ENCODE assay signal across 26 mouse cellular contexts in the genomic region with DNA sequence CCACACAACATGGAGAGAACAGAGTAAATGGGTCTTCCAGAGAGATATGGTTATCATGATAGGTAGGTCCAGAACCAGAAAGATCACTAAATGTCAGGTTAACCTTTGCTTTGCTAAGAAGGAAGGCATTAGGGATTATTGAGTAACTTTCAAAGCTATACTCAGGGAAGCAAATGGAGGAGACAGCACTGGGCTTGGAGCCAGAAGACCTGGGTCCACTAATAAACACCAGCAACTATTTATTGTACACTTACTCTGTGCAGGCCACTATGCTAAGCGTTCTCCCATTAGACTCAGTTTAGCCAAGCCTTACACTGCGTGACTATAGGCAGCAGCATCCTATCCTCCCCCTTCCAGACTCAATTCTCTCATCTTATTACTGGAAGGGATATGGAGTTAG. TPM values are rescaled to one million over a fixed set of nuclear protein-coding genes. Genes with fewer than 3 reads are reported as not detected.
DNase-seq lines count a peak whose midpoint lies in the region; ATAC-seq lines count a peak whose summit lies in the region.
"Had no signal": no experiment of that assay in that cellular context is flagged by ENCODE, and none has a peak within 500 bp of the region (broad histone marks: within the 10 kb centered on the region; RNA-seq: fewer than 3 reads in every experiment).

No protein-coding gene starts in this region.

- H3K4me2 ChIP-seq in kidney, embryonic 15.5 days = no peak overlapping the region
- H3K4me2 ChIP-seq: forebrain, embryonic 13.5 days; heart, embryonic 12.5 days; heart, embryonic 15.5 days; hindbrain, embryonic 13.5 days had no signal

- no peaks in the 10 kb centered on the region for H3K4me1 ChIP-seq in kidney, embryonic 15.5 days
- H3K4me1 ChIP-seq: forebrain, embryonic 13.5 days; heart, embryonic 12.5 days; heart, embryonic 15.5 days; hindbrain, embryonic 10.5 days; hindbrain, embryonic 13.5 days had no signal

- H3K27ac ChIP-seq in kidney, embryonic 15.5 days = no peak overlapping the region
- H3K27ac ChIP-seq: forebrain, embryonic 10.5 days; forebrain, embryonic 13.5 days; heart, embryonic 15.5 days; hindbrain, embryonic 10.5 days; hindbrain, embryonic 13.5 days had no signal

- no peak overlapping the region for H3K4me3 ChIP-seq in kidney, embryonic 15.5 days (replicated peaks)
- H3K4me3 ChIP-seq: forebrain, embryonic 10.5 days; forebrain, embryonic 13.5 days; heart, embryonic 12.5 days; heart, embryonic 15.5 days; hindbrain, embryonic 10.5 days; hindbrain, embryonic 13.5 days had no signal

- peaks cover 73% of the 10 kb centered on the region for H3K36me3 ChIP-seq in kidney, embryonic 15.5 days

- peaks cover 4% of the 10 kb centered on the region; the same call in 1 of the 2 replicates for H3K27me3 ChIP-seq in kidney, embryonic 15.5 days
- H3K27me3 ChIP-seq: CH12.LX; forebrain, embryonic 13.5 days; heart, embryonic 12.5 days; heart, embryonic 15.5 days; hindbrain, embryonic 13.5 days had no signal

- no peaks in the 10 kb centered on the region for H3K9me3 ChIP-seq in kidney, embryonic 15.5 days (replicated peaks)
- H3K9me3 ChIP-seq: forebrain, embryonic 10.5 days; forebrain, embryonic 13.5 days; heart, embryonic 12.5 days; heart, embryonic 15.5 days; hindbrain, embryonic 10.5 days; hindbrain, embryonic 13.5 days had no signal

- ATAC-seq in kidney, embryonic 15.5 days (replicated peaks; ENCODE audit: low FRiP score) = no peak
- ATAC-seq: forebrain, embryonic 13.5 days; forebrain, embryonic 16.5 days; hindbrain, embryonic 16.5 days; Patski had no signal

- H3K9ac ChIP-seq in kidney, embryonic 15.5 days = no peak overlapping the region
- H3K9ac ChIP-seq: forebrain, embryonic 13.5 days; heart, embryonic 12.5 days; heart, embryonic 15.5 days; hindbrain, embryonic 13.5 days had no signal

- peak; percentile 41 for DNase-seq in kidney, adult 11 months
- DNase-seq in kidney, adult 9 months = peak; percentile 54
- no peak for DNase-seq in kidney, postnatal 4 days
- peak; percentile 48 to 54 for DNase-seq in kidney, postnatal 25 days
- no peak for DNase-seq in lung, postnatal 14 days
- DNase-seq: adrenal gland, postnatal 10 days; adrenal gland, postnatal 36 days; B cell, adult 2 months; cerebellum, adult 18-20 months; cerebellum, adult 9-10 months; cerebellum, postnatal 14 days; gastrocnemius, postnatal 25 days; heart, adult 18-20 months; heart, postnatal 10 days; heart, postnatal 36 days had no signal

- WGBS in kidney, embryonic 15.5 days = 91% methylated on average over 2 of the region's 2 CpGs

RNA-seq across cellular contexts. Expression of gene Las1l, which starts 11.3 kb away (rescaled TPM):
- polyA plus RNA-seq in kidney, embryonic 15.5 days (2015; fragmentation: Nextera tagmentation; extraction: Ambion mirVana) = 64.1 TPM in 2 replicates

Comparison
In these comparisons a context has a peak if more than half of its experiments do, and no peak if none do; other contexts are left out.
1. DNase-seq: peak in kidney, adult 11 months (single experiment), kidney, adult 9 months (single experiment) and kidney, postnatal 25 days (2 of 2); none in kidney, postnatal 4 days (0 of 2) and lung, postnatal 14 days (single experiment).